Comparison of ENCODE assay signal across 11 mouse cellular contexts in genomic region chr6:129097929-129098328, GRCm38 (mm10). TPM values are rescaled to one million over a fixed set of nuclear protein-coding genes. Genes with fewer than 3 reads are reported as not detected.
DNase-seq lines count a peak whose midpoint lies in the region; ATAC-seq lines count a peak whose summit lies in the region.
"Had no signal": no experiment of that assay in that cellular context is flagged by ENCODE, and none has a peak within 500 bp of the region (broad histone marks: within the 10 kb centered on the region; RNA-seq: fewer than 3 reads in every experiment).

No protein-coding gene starts in this region.

- H3K9me3 ChIP-seq in liver, embryonic 13.5 days (replicated peaks): no peaks in the 10 kb centered on the region
- H3K9me3 ChIP-seq in liver, embryonic 12.5 days (replicated peaks): no peaks in the 10 kb centered on the region
- H3K9me3 ChIP-seq: neural tube, embryonic 12.5 days had no signal

- H3K9ac ChIP-seq in liver, embryonic 13.5 days: no peak overlapping the region
- no peak overlapping the region for H3K9ac ChIP-seq in liver, embryonic 12.5 days
- H3K9ac ChIP-seq: neural tube, embryonic 12.5 days had no signal

- no peak overlapping the region for H3K4me2 ChIP-seq in liver, embryonic 13.5 days
- H3K4me2 ChIP-seq in liver, embryonic 12.5 days: no peak overlapping the region
- H3K4me2 ChIP-seq: neural tube, embryonic 12.5 days had no signal

- no peak overlapping the region for H3K27ac ChIP-seq in liver, embryonic 13.5 days
- H3K27ac ChIP-seq in liver, embryonic 12.5 days: no peak overlapping the region
- H3K27ac ChIP-seq: neural tube, embryonic 12.5 days had no signal

- H3K36me3 ChIP-seq in liver, embryonic 13.5 days: no peaks in the 10 kb centered on the region
- no peaks in the 10 kb centered on the region for H3K36me3 ChIP-seq in liver, embryonic 12.5 days
- H3K36me3 ChIP-seq: neural tube, embryonic 12.5 days had no signal

- WGBS in liver, embryonic 13.5 days (ENCODE audit: insufficient replicate concordance): 5% methylated on average over 1 of the region's 1 CpGs
- WGBS in liver, embryonic 12.5 days (ENCODE audit: insufficient replicate concordance): 15% methylated on average over 1 of the region's 1 CpGs

- H3K4me1 ChIP-seq in liver, embryonic 13.5 days (replicated peaks): peaks cover 3% of the 10 kb centered on the region
- 0 out of 2 replicates have a peak, but pooled peaks cover 3% of the 10 kb centered on the region for H3K4me1 ChIP-seq in liver, embryonic 12.5 days
- H3K4me1 ChIP-seq: neural tube, embryonic 12.5 days had no signal

- no peak overlapping the region for H3K4me3 ChIP-seq in liver, embryonic 13.5 days (replicated peaks)
- no peak overlapping the region for H3K4me3 ChIP-seq in liver, embryonic 12.5 days
- H3K4me3 ChIP-seq: neural tube, embryonic 12.5 days had no signal

- no peaks in the 10 kb centered on the region for H3K27me3 ChIP-seq in liver, embryonic 13.5 days
- H3K27me3 ChIP-seq in liver, embryonic 12.5 days (replicated peaks): no peaks in the 10 kb centered on the region
- H3K27me3 ChIP-seq: neural tube, embryonic 12.5 days had no signal

- ATAC-seq in liver, embryonic 13.5 days (ENCODE audit: low read depth): 0 out of 2 replicates have a peak, but pooled peaks have one; percentile 29
- no peak for ATAC-seq in liver, embryonic 12.5 days
- peak; percentile 17 to 68; a peak in 1 of 4 replicates for ATAC-seq in hematopoietic stem cell, adult 5-6 weeks (replicated peaks in 1 of 2; ENCODE audit: insufficient read depth in 1 of 2, low FRiP score in 2 of 2, low TSS enrichment in 1 of 2, low read depth in 1 of 2, poor library complexity in 2 of 2, severe bottlenecking in 2 of 2)
- 0 out of 2 replicates have a peak, but pooled peaks have one; percentile 28 for ATAC-seq in megakaryocyte-erythroid progenitor cell, adult 5-6 weeks (replicated peaks; ENCODE audit: low FRiP score, low TSS enrichment, poor library complexity, severe bottlenecking)

- no peak for DNase-seq in liver, embryonic 13.5 days
- peak; percentile 20 for DNase-seq in adrenal gland, postnatal 25 days
- no peak for DNase-seq in c-Kit-positive CD71-positive TER-119-positive erythroid progenitor cells, embryonic 14.5 days (ENCODE audit: low spot score)
- no peak for DNase-seq in ovary, postnatal 14 days (ENCODE audit: low spot score)
- DNase-seq in thymus, postnatal 25 days: no peak

RNA-seq across cellular contexts. Expression of gene Clec2e, which starts 2.8 kb away (rescaled TPM):
- polyA plus RNA-seq in liver, embryonic 13.5 days (2015; fragmentation: Nextera tagmentation; extraction: Ambion mirVana): not detected in 2 replicates
- polyA plus RNA-seq in liver, embryonic 12.5 days (2016; fragmentation: Nextera tagmentation; extraction: Ambion mirVana): not detected in 2 replicates
- total RNA-seq in adrenal gland, postnatal 25 days (2021): not detected in 2 replicates
- total RNA-seq in hematopoietic stem cell, adult 5-6 weeks (2017): not detected in 2 replicates
- total RNA-seq in megakaryocyte-erythroid progenitor cell, adult 5-6 weeks (2014; fragmentation: Nextera tagmentation): not detected in 2 replicates
- not detected in 2 replicates for total RNA-seq in megakaryocyte-erythroid progenitor cell, adult 5-6 weeks (2017)
- total RNA-seq: layer of hippocampus, postnatal 10 days had no signal
- polyA plus RNA-seq: lung, embryonic 16.5 days; neural tube, embryonic 12.5 days had no signal

RNA-seq across cellular contexts. Expression of gene Klrb1f, which starts 52.2 kb away (rescaled TPM):
- 0.41 and 0.47 TPM in 2 replicates for polyA plus RNA-seq in liver, embryonic 13.5 days (2015; fragmentation: Nextera tagmentation; extraction: Ambion mirVana)
- polyA plus RNA-seq in liver, embryonic 12.5 days (2016; fragmentation: Nextera tagmentation; extraction: Ambion mirVana): 0.38 and 0.50 TPM in 2 replicates
- total RNA-seq in adrenal gland, postnatal 25 days (2021): not detected in 2 replicates
- 0.15 and 8.1 TPM in 2 replicates for total RNA-seq in hematopoietic stem cell, adult 5-6 weeks (2017)
- total RNA-seq in megakaryocyte-erythroid progenitor cell, adult 5-6 weeks (2014; fragmentation: Nextera tagmentation): 0.96 TPM in 1 of 2 replicates, not detected in the other
- total RNA-seq in megakaryocyte-erythroid progenitor cell, adult 5-6 weeks (2017): 1.6 and 3.3 TPM in 2 replicates
- total RNA-seq: layer of hippocampus, postnatal 10 days had no signal
